Mouse (Mus musculus) hindbrain, embryonic 12.5 days (tissue): ENCODE data around the gene Poldip2. TPM values are rescaled to one million over a fixed set of nuclear protein-coding genes. Genes with fewer than 3 reads are reported as not detected.

Experiments used
- ATAC-seq: fragments of 200-750 bp; cut with Nextera tagmentation; 2 replicates; pipeline ENCODE4 v1.8.0; 2017; ENCODE audit warnings: moderate TSS enrichment; ENCODE audit not compliant: low FRiP score
- H3K27ac ChIP-seq: fragments of 300-500 bp; sonication (generic); 2 replicates; pipeline ENCODE4 v1.5.1; 2016; ENCODE audit warnings: mild to moderate bottlenecking
- H3K27me3 ChIP-seq: fragments of 300-500 bp; sonication (generic); 2 replicates; pipeline ENCODE4 v1.6.1; 2016; ENCODE audit warnings: mild to moderate bottlenecking
- H3K36me3 ChIP-seq: fragments of 300-500 bp; sonication (generic); 2 replicates; pipeline ENCODE4 v1.6.1; 2016; ENCODE audit warnings: mild to moderate bottlenecking
- H3K4me1 ChIP-seq: fragments of 300-500 bp; sonication (generic); 2 replicates; pipeline ENCODE4 v1.6.1; 2016
- H3K4me2 ChIP-seq: fragments of 300-500 bp; sonication (generic); replicated peaks from 2 replicates; pipeline ENCODE4 v1.6.1; 2016; ENCODE audit warnings: mild to moderate bottlenecking
- H3K4me3 ChIP-seq: fragments of 300-500 bp; sonication (generic); 2 replicates; pipeline ENCODE4 v1.5.1; 2016; ENCODE audit warnings: mild to moderate bottlenecking
- H3K9ac ChIP-seq: fragments of 300-500 bp; sonication (generic); 2 replicates; pipeline ENCODE4 v1.6.1; 2016; ENCODE audit warnings: mild to moderate bottlenecking, moderate library complexity
- H3K9me3 ChIP-seq: fragments of 300-500 bp; sonication (generic); replicated peaks from 2 replicates; pipeline ENCODE4 v1.6.1; 2016; ENCODE audit warnings: mild to moderate bottlenecking
- WGBS: fragments of 180-500 bp; shearing (Covaris S2); methylation state at CpG from one replicate; pipeline ENCODE4 v1.1.7; 2016; 5-methylcytosine and 5-hydroxymethylcytosine counted together
- polyA plus RNA-seq: library from polyadenylated mRNA; unstranded; fragments of >200 nt; fragmentation: Nextera tagmentation; extraction: Ambion mirVana; gene quantifications from 2 replicates; pipeline ENCODE4 v1.2.1, GENCODE M21; 2016

The Poldip2 gene
- polyA plus RNA-seq, 1 experiment from 2014 or later, result 166 TPM

- no peaks in the 10 kb centered on the region for H3K9me3 ChIP-seq
- H3K27me3 ChIP-seq, result peaks cover 61% of the 10 kb centered on the region
- H3K27ac ChIP-seq, result no peak overlapping the region
- no peak overlapping the region for H3K4me3 ChIP-seq
- H3K36me3 ChIP-seq, result peaks cover 18% of the 10 kb centered on the region
- no peak overlapping the region for H3K9ac ChIP-seq
- no peak for ATAC-seq
- peaks cover 9% of the 10 kb centered on the region for H3K4me1 ChIP-seq
- no peak overlapping the region for H3K4me2 ChIP-seq
- 5% methylated on average over 8 of the region's 8 CpGs for WGBS
These were observed 23.8 kb upstream of the Poldip2 start for GRCm38 (mm10) chr11:78488168-78488567.

- peaks cover 16% of the 10 kb centered on the region for H3K4me1 ChIP-seq
- H3K9me3 ChIP-seq, result no peaks in the 10 kb centered on the region
- peak; percentile 68 for ATAC-seq
- peak overlapping the region; percentile 26 for H3K4me3 ChIP-seq
- H3K9ac ChIP-seq, result peak overlapping the region; percentile 53
- peak overlapping the region; percentile 54 for H3K4me2 ChIP-seq
- H3K27me3 ChIP-seq, result peaks cover 76% of the 10 kb centered on the region
- WGBS, result 7% methylated on average over 48 of the region's 48 CpGs
- 0 out of 2 replicates have a peak overlapping the region, but pooled peaks have one; percentile 7 for H3K27ac ChIP-seq
- H3K36me3 ChIP-seq, result peaks cover 16% of the 10 kb centered on the region; the same call in 1 of the 2 replicates
These were observed 21.2 kb upstream of the Poldip2 start for GRCm38 (mm10) chr11:78490781-78491241.

GRCm38 (mm10) chr11:78495904-78496303, 16.1 kb upstream of the Poldip2 start:
- H3K9ac ChIP-seq, result peak overlapping the region; percentile 89
- H3K4me1 ChIP-seq, result peaks cover 28% of the 10 kb centered on the region
- H3K27me3 ChIP-seq, result peaks cover 51% of the 10 kb centered on the region
- ATAC-seq, result no peak
- H3K9me3 ChIP-seq, result no peaks in the 10 kb centered on the region
- peak overlapping the region; percentile 92 for H3K4me2 ChIP-seq
- no peak overlapping the region for H3K27ac ChIP-seq
- H3K4me3 ChIP-seq, result peak overlapping the region; percentile 75
- H3K36me3 ChIP-seq, result no peaks in the 10 kb centered on the region
- WGBS, result 9% methylated on average over 6 of the region's 6 CpGs

- Histone ChIP-seq H3K4me1 (peaks cover 26% of the 10 kb centered on the region), H3K36me3 (no peaks in the 10 kb centered on the region), H3K9me3 (no peaks in the 10 kb centered on the region), H3K4me2 (peak overlapping the region; percentile 92), H3K9ac (peak overlapping the region; percentile 89), H3K27ac (peak overlapping the region; percentile 95), H3K4me3 (peak overlapping the region; percentile 75), H3K27me3 (peaks cover 43% of the 10 kb centered on the region)
- ATAC-seq, result peak; percentile 80
- under 1% methylated on average over 44 of the region's 44 CpGs for WGBS
These were observed 14.9 kb upstream of the Poldip2 start for GRCm38 (mm10) chr11:78497071-78497541.

GRCm38 (mm10) chr11:78497544-78498522, 14.2 kb upstream of the Poldip2 start, which contains the start of gene Sarm1:
TSS of gene Sarm1 (minus strand) at chr11:78497754.
- H3K4me2 ChIP-seq, result peak within 1 kb of the TSS; percentile 92
- peak within 1 kb of the TSS; percentile 95 for H3K27ac ChIP-seq
- H3K27me3 ChIP-seq, result peaks cover 43% of the 10 kb centered on the region
- peak; percentile 96 for ATAC-seq
- H3K4me1 ChIP-seq, result peaks cover 26% of the 10 kb centered on the region
- no peaks in the 10 kb centered on the region for H3K9me3 ChIP-seq
- WGBS, result 4% methylated on average over 36 of the region's 36 CpGs
- H3K4me3 ChIP-seq, result peak within 1 kb of the TSS; percentile 75
- H3K9ac ChIP-seq, result peak within 1 kb of the TSS; percentile 89
- no peaks in the 10 kb centered on the region for H3K36me3 ChIP-seq

GRCm38 (mm10) chr11:78499004-78499403, 13.0 kb upstream of the Poldip2 start, which contains the start of gene Vtn:
TSS of gene Vtn (plus strand) at chr11:78499091.
- H3K27ac ChIP-seq, result peak within 1 kb of the TSS; percentile 95
- no peak for ATAC-seq
- H3K27me3 ChIP-seq, result peaks cover 43% of the 10 kb centered on the region

GRCm38 (mm10) chr11:78499543-78499942, 12.4 kb upstream of the Poldip2 start:
- Histone ChIP-seq H3K4me1 (peaks cover 26% of the 10 kb centered on the region), H3K9me3 (no peaks in the 10 kb centered on the region), H3K27me3 (peaks cover 38% of the 10 kb centered on the region), H3K4me2 (no peak overlapping the region), H3K36me3 (no peaks in the 10 kb centered on the region), H3K4me3 (0 out of 2 replicates have a peak overlapping the region, but pooled peaks have one; percentile 1), H3K9ac (no peak overlapping the region), H3K27ac (no peak overlapping the region)
- ATAC-seq, result no peak
- WGBS, result 50% methylated on average over 16 of the region's 16 CpGs

More at GRCm38 (mm10) chr11:78499004-78499403, 13.0 kb upstream of the Poldip2 start, which contains the start of gene Vtn:
- Histone ChIP-seq H3K9ac (peak within 1 kb of the TSS; percentile 59), H3K36me3 (no peaks in the 10 kb centered on the region), H3K9me3 (no peaks in the 10 kb centered on the region), H3K4me3 (peak within 1 kb of the TSS; percentile 75), H3K4me2 (peak within 1 kb of the TSS; percentile 92), H3K4me1 (peaks cover 26% of the 10 kb centered on the region)
- 35% methylated on average over 7 of the region's 7 CpGs for WGBS

- H3K27me3 ChIP-seq, result peaks cover 28% of the 10 kb centered on the region
- H3K4me3 ChIP-seq, result no peak overlapping the region
- H3K4me2 ChIP-seq, result peak overlapping the region; percentile 3; the same call in 1 of the 2 replicates
- H3K9me3 ChIP-seq, result no peaks in the 10 kb centered on the region
- peaks cover 20% of the 10 kb centered on the region for H3K4me1 ChIP-seq
- 0 out of 2 replicates have a peak overlapping the region, but pooled peaks have one; percentile 4 for H3K9ac ChIP-seq
- H3K27ac ChIP-seq, result no peak overlapping the region
- H3K36me3 ChIP-seq, result no peaks in the 10 kb centered on the region
- WGBS, result 78% methylated on average over 9 of the region's 9 CpGs
- ATAC-seq, result no peak
These were observed 11.3 kb upstream of the Poldip2 start for GRCm38 (mm10) chr11:78500623-78501202.

GRCm38 (mm10) chr11:78501529-78501928, 10.5 kb upstream of the Poldip2 start:
- Histone ChIP-seq H3K4me2 (no peak overlapping the region), H3K9ac (no peak overlapping the region)

GRCm38 (mm10) chr11:78502909-78503650, 8.9 kb upstream of the Poldip2 start, which contains the start of gene Sebox:
TSS of gene Sebox (plus strand) at chr11:78503447.
- H3K27ac ChIP-seq, result no peak within 1 kb of the TSS
- no peak for ATAC-seq
- peaks cover 21% of the 10 kb centered on the region for H3K36me3 ChIP-seq
- peaks cover 22% of the 10 kb centered on the region for H3K27me3 ChIP-seq
- H3K4me1 ChIP-seq, result peaks cover 4% of the 10 kb centered on the region
- H3K9me3 ChIP-seq, result no peaks in the 10 kb centered on the region
- no peak within 1 kb of the TSS for H3K4me2 ChIP-seq
- H3K9ac ChIP-seq, result no peak within 1 kb of the TSS
- H3K4me3 ChIP-seq, result no peak within 1 kb of the TSS
- WGBS, result 71% methylated on average over 7 of the region's 7 CpGs

More at GRCm38 (mm10) chr11:78501529-78501928, 10.5 kb upstream of the Poldip2 start:
- WGBS, result 76% methylated on average over 20 of the region's 20 CpGs
- Histone ChIP-seq H3K4me1 (peaks cover 12% of the 10 kb centered on the region), H3K9me3 (no peaks in the 10 kb centered on the region), H3K36me3 (peaks cover 6% of the 10 kb centered on the region), H3K27me3 (peaks cover 22% of the 10 kb centered on the region), H3K27ac (no peak overlapping the region), H3K4me3 (no peak overlapping the region)
- no peak for ATAC-seq

GRCm38 (mm10) chr11:78505430-78505829, 6.6 kb upstream of the Poldip2 start:
- no peak for ATAC-seq
- WGBS, result 85% methylated on average over 3 of the region's 3 CpGs

More at GRCm38 (mm10) chr11:78505430-78505829, 6.6 kb upstream of the Poldip2 start:
- H3K9ac ChIP-seq, result no peak overlapping the region
- H3K27me3 ChIP-seq, result peaks cover 7% of the 10 kb centered on the region; the same call in 1 of the 2 replicates
- peaks cover 31% of the 10 kb centered on the region for H3K36me3 ChIP-seq
- no peak overlapping the region for H3K4me2 ChIP-seq
- no peak overlapping the region for H3K4me3 ChIP-seq
- no peaks in the 10 kb centered on the region for H3K4me1 ChIP-seq
- no peaks in the 10 kb centered on the region for H3K9me3 ChIP-seq
- no peak overlapping the region for H3K27ac ChIP-seq
